Mouse (Mus musculus) right cerebral cortex, postnatal 36 days (tissue): Measurements from ENCODE around the gene Nif3l1.
A peak's percentile ranks its signal among the peaks of the same experiment; 100 is the strongest.

Source experiments
- DNase-seq, 2 experiments: peaks; one replicate each; pipeline ENCODE4 v3.0.0; 2022; ENCODE audit warnings: low spot score in 2 of 2, mixed read lengths in 1 of 2

Gene Nif3l1

DNA sequence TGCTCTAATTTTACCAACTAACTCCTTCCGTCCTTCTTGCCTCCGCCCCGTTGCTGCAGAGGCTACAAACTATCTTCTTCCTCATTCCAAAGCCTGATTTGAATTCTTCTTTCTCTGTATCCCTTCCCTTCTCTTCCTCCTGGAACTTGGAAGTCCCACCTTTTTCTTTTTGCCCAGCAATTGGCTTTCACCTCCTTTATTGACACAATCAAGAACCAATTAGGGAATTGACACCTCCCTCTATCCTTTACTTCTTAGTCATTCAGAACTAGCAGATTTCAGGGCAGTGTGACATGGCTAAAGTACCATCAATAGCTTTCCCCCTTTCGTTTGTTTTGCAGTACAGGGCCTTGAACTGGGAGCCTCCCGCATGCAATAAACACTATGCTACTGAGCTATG, 13.2 kb downstream of the Nif3l1 start:
- DNase-seq, result no peak

DNA sequence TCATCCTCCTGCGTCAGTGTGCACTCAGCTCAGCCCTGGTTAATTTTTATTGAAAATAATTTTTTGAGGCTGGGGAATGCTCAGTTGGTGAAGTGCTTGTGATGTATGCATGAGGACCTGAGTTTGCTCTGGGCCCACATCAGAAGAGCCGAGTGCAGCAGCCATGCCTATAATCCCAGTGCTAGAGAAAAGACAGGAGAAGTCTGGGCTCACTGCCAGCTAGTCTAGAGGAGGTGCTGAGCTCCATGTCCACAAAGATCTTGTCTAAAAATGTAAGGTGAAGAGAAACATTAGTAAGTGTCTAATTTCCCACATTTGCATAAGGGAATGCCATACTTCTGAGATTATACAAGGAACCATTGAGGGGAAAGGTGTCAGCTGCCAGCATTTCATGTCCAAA, 13.9 kb downstream of the Nif3l1 start:
- no peak for DNase-seq

GRCm38 (mm10) chr1:58460566-58460965, 15.6 kb downstream of the Nif3l1 start:
- DNase-seq, result no peak

DNA sequence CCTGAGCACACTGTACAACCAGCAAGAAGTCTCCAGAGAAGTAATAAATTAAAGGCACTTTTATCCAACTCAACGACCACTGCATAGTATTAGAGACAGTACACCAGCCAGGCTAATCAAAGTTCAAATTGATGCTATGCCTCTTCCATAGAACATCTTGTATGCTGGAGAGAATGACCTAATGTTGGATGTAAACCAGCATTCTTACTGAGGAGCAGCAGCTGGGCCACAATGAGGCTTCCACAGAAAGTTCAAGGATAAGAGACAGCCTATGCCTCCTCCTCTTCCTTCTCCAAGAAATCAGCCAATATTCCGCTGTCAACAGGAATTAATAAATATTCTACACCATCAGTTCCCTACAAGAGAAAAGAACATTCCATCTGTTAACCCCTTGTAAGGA, 19.0 kb downstream of the Nif3l1 start:
- DNase-seq, result no peak

DNA sequence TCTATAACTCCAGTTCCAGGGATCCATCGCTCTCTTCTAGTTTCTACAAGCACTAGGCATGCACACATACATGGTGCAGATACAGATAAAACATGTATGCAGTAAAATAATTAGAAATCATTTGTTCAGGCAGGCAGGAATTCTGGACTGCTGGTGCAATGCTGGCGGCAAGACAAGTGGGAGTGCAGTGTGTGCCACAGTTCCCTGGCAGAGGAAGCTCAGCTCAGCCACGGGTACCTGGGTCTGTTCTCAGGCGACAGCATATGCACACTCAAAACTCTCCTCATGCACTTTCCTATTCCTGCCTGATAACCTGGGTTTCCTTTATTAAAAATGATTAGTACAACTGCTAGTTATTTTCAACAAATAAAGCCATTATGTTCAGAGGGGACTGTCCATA, 20.1 kb downstream of the Nif3l1 start:
- DNase-seq, result no peak

- DNase-seq, result no peak
Observed at GRCm38 (mm10) chr1:58465561-58465960, 20.6 kb downstream of the Nif3l1 start.

DNA sequence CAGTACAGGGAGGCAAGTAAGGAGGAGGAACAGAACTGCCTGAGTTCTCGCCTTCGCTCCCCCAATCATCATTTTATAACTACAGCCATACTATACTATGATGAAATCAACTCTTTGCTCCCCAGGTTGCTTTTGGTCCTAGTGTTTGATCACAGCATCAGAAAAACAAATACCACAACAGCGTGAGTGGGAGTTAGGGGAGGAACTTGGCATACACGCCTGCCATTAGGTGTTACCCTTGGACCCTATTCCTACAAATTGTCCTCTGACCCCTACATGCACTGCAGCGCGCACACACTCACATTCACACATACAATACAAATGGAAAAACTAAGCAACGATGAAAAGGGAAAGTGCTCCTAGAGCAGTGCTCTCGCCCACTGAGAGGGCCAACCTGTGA, 30.7 kb downstream of the Nif3l1 start:
- no peak for DNase-seq

GRCm38 (mm10) chr1:58482647-58483046, 37.7 kb downstream of the Nif3l1 start:
- DNase-seq, result no peak

- DNase-seq, result no peak
Observed at GRCm38 (mm10) chr1:58495603-58496002, 50.7 kb downstream of the Nif3l1 start.

- no peak for DNase-seq
Observed at GRCm38 (mm10) chr1:58497678-58498077, 52.7 kb downstream of the Nif3l1 start.

DNA sequence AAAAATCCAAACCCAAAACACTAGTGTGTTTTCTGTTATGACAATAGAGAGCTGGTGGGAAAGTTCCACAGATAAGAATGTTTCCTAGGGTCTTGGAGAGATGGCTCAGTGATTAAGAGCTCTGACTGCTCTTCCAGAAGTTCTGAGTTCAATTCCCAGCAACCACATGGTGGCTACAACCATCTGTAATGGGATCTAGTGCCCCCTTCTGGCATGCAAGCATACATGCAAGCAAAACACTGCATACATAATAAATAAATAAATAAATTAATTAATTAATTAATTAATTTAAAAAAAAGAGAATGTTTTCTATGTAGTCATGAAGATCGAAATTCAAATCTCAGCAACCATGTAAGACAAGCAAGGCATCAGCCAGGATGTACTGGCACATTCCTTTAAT, 53.8 kb downstream of the Nif3l1 start:
- no peak for DNase-seq

GRCm38 (mm10) chr1:58503134-58503533, 58.2 kb downstream of the Nif3l1 start:
- no peak for DNase-seq

DNA sequence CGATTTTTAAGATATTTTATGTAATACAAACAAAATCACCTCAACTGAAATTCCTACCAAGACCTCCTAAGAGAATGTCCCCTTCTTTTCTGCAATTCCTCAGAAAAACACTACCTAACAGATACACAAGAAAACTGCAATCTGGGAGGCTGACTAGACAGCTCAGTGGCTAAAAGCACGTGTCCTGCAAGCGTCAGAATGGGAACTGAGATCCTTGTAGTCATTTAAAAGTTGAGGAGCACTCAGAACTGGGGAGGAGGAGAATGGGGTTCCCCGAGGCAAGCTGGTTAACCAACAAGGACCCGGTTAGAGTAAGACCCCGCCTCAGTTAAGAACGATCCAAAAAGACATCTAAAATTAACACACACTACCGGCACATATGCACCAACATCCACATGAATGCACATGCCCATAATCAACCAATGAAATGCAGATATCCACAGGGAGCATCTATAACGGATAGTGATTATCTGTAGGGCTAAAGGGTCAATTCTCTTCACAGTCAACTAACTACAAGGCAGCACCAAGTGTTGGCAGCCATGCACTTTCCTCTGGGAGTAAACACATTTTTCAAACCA, 58.9 kb downstream of the Nif3l1 start:
- no peak for DNase-seq

- DNase-seq, result peak; percentile 92 to 95
Observed at GRCm38 (mm10) chr1:58504577-58505254, 59.8 kb downstream of the Nif3l1 start, which contains the start of gene Orc2. Gene Orc2 (minus strand): TSS chr1:58505109.

GRCm38 (mm10) chr1:58507249-58507648, 62.3 kb downstream of the Nif3l1 start:
- DNase-seq, result no peak
